Mouse (Mus musculus): Measurements from ENCODE around the gene Krt15. TPM values are rescaled to one million over a fixed set of nuclear protein-coding genes. Genes with fewer than 3 reads are reported as not detected.
A peak's percentile ranks its signal among the peaks of the same experiment; 100 is the strongest.

Krt15 gene
- not detected in 2 replicates for polyA plus RNA-seq (2012; rRNA removed)

- H3K27ac ChIP-seq (ENCODE audit: insufficient read depth, low read length) = no peak within 1 kb of the TSS
- no peaks in the 10 kb centered on the region for H3K4me1 ChIP-seq (ENCODE audit: control insufficient read depth, insufficient read depth, insufficient read length)
- no peak within 1 kb of the TSS for H3K4me3 ChIP-seq (ENCODE audit: extremely low read depth, insufficient read depth, insufficient read length)
- H3K36me3 ChIP-seq (ENCODE audit: control insufficient read depth, insufficient read depth, low read length) = no peaks in the 10 kb centered on the region
- DNase-seq (ENCODE audit: low read depth in 1 of 2, low spot score in 2 of 2) = no peak
- H3K27me3 ChIP-seq (ENCODE audit: control insufficient read depth, insufficient read depth, low read length) = no peaks in the 10 kb centered on the region
- WGBS = 65% methylated on average over 7 of the region's 7 CpGs
- TF ChIP-seq CTCF (IDR thresholded peaks at IDR 0.05; ENCODE audit: extremely low read depth, insufficient read depth, insufficient read length, insufficient replicate concordance) (no peak), POLR2A (IDR thresholded peaks at IDR 0.05; ENCODE audit: low read depth, low read length) (no peak)
Observed at GRCm38 (mm10) chr11:100135731-100136130, at the start of gene Krt15. Gene Krt15 (minus strand): TSS chr11:100135928.

- Histone ChIP-seq H3K4me1 (ENCODE audit: control insufficient read depth, insufficient read depth, insufficient read length) (no peaks in the 10 kb centered on the region), H3K27me3 (ENCODE audit: control insufficient read depth, insufficient read depth, low read length) (no peaks in the 10 kb centered on the region), H3K4me3 (ENCODE audit: extremely low read depth, insufficient read depth, insufficient read length) (no peak overlapping the region), H3K27ac (ENCODE audit: insufficient read depth, low read length) (no peak overlapping the region), H3K36me3 (ENCODE audit: control insufficient read depth, insufficient read depth, low read length) (no peaks in the 10 kb centered on the region)
- no peak for TF ChIP-seq POLR2A (IDR thresholded peaks at IDR 0.05; ENCODE audit: low read depth, low read length)
- no peak for TF ChIP-seq CTCF (IDR thresholded peaks at IDR 0.05; ENCODE audit: extremely low read depth, insufficient read depth, insufficient read length, insufficient replicate concordance)
- 40% methylated on average over 7 of the region's 7 CpGs for WGBS
- DNase-seq (ENCODE audit: low read depth in 1 of 2, low spot score in 2 of 2) = no peak
Observed at GRCm38 (mm10) chr11:100181725-100182124, 46.0 kb upstream of the Krt15 start.

- Histone ChIP-seq H3K27ac (ENCODE audit: insufficient read depth, low read length) (no peak overlapping the region), H3K4me1 (ENCODE audit: control insufficient read depth, insufficient read depth, insufficient read length) (no peaks in the 10 kb centered on the region), H3K4me3 (ENCODE audit: extremely low read depth, insufficient read depth, insufficient read length) (no peak overlapping the region), H3K36me3 (ENCODE audit: control insufficient read depth, insufficient read depth, low read length) (no peaks in the 10 kb centered on the region), H3K27me3 (ENCODE audit: control insufficient read depth, insufficient read depth, low read length) (no peaks in the 10 kb centered on the region)
- no peak for DNase-seq (ENCODE audit: low read depth in 1 of 2, low spot score in 2 of 2)
- 80% methylated on average over 3 of the region's 3 CpGs for WGBS
- no peak for TF ChIP-seq POLR2A (IDR thresholded peaks at IDR 0.05; ENCODE audit: low read depth, low read length)
- no peak for TF ChIP-seq CTCF (IDR thresholded peaks at IDR 0.05; ENCODE audit: extremely low read depth, insufficient read depth, insufficient read length, insufficient replicate concordance)
Observed at GRCm38 (mm10) chr11:100179260-100179659, 43.5 kb upstream of the Krt15 start.

GRCm38 (mm10) chr11:100178307-100178706 lies 42.6 kb upstream of the Krt15 start:
- H3K36me3 ChIP-seq (ENCODE audit: control insufficient read depth, insufficient read depth, low read length) = no peaks in the 10 kb centered on the region
- WGBS = 77% methylated on average over 5 of the region's 5 CpGs
- TF ChIP-seq CTCF (IDR thresholded peaks at IDR 0.05; ENCODE audit: extremely low read depth, insufficient read depth, insufficient read length, insufficient replicate concordance) (no peak), POLR2A (IDR thresholded peaks at IDR 0.05; ENCODE audit: low read depth, low read length) (no peak)

GRCm38 (mm10) chr11:100176791-100177190 lies 41.1 kb upstream of the Krt15 start:
- no peaks in the 10 kb centered on the region for H3K36me3 ChIP-seq (ENCODE audit: control insufficient read depth, insufficient read depth, low read length)
- no peaks in the 10 kb centered on the region for H3K27me3 ChIP-seq (ENCODE audit: control insufficient read depth, insufficient read depth, low read length)
- WGBS = 67% methylated on average over 9 of the region's 9 CpGs
- no peak overlapping the region for H3K27ac ChIP-seq (ENCODE audit: insufficient read depth, low read length)
- DNase-seq (ENCODE audit: low read depth in 1 of 2, low spot score in 2 of 2) = no peak
- no peaks in the 10 kb centered on the region for H3K4me1 ChIP-seq (ENCODE audit: control insufficient read depth, insufficient read depth, insufficient read length)
- TF ChIP-seq CTCF (IDR thresholded peaks at IDR 0.05; ENCODE audit: extremely low read depth, insufficient read depth, insufficient read length, insufficient replicate concordance) (no peak), POLR2A (IDR thresholded peaks at IDR 0.05; ENCODE audit: low read depth, low read length) (no peak)
- H3K4me3 ChIP-seq (ENCODE audit: extremely low read depth, insufficient read depth, insufficient read length) = no peak overlapping the region

More at GRCm38 (mm10) chr11:100178307-100178706, 42.6 kb upstream of the Krt15 start:
- H3K4me1 ChIP-seq (ENCODE audit: control insufficient read depth, insufficient read depth, insufficient read length) = no peaks in the 10 kb centered on the region
- H3K4me3 ChIP-seq (ENCODE audit: extremely low read depth, insufficient read depth, insufficient read length) = no peak overlapping the region
- DNase-seq (ENCODE audit: low read depth in 1 of 2, low spot score in 2 of 2) = no peak
- H3K27ac ChIP-seq (ENCODE audit: insufficient read depth, low read length) = no peak overlapping the region
- no peaks in the 10 kb centered on the region for H3K27me3 ChIP-seq (ENCODE audit: control insufficient read depth, insufficient read depth, low read length)

GRCm38 (mm10) chr11:100168765-100169762 lies 33.3 kb upstream of the Krt15 start:
- DNase-seq (ENCODE audit: low read depth in 1 of 2, low spot score in 2 of 2) = peak in 1 of 2 experiments; percentile 6
- Histone ChIP-seq H3K36me3 (ENCODE audit: control insufficient read depth, insufficient read depth, low read length) (no peaks in the 10 kb centered on the region), H3K27me3 (ENCODE audit: control insufficient read depth, insufficient read depth, low read length) (no peaks in the 10 kb centered on the region), H3K4me3 (ENCODE audit: extremely low read depth, insufficient read depth, insufficient read length) (no peak overlapping the region), H3K4me1 (ENCODE audit: control insufficient read depth, insufficient read depth, insufficient read length) (no peaks in the 10 kb centered on the region), H3K27ac (ENCODE audit: insufficient read depth, low read length) (no peak overlapping the region)
- TF ChIP-seq POLR2A (IDR thresholded peaks at IDR 0.05; ENCODE audit: low read depth, low read length) (no peak), CTCF (IDR thresholded peaks at IDR 0.05; ENCODE audit: extremely low read depth, insufficient read depth, insufficient read length, insufficient replicate concordance) (peak; percentile 71; the same call in 1 of the 2 replicates)
- 36% methylated on average over 14 of the region's 14 CpGs for WGBS

DNA sequence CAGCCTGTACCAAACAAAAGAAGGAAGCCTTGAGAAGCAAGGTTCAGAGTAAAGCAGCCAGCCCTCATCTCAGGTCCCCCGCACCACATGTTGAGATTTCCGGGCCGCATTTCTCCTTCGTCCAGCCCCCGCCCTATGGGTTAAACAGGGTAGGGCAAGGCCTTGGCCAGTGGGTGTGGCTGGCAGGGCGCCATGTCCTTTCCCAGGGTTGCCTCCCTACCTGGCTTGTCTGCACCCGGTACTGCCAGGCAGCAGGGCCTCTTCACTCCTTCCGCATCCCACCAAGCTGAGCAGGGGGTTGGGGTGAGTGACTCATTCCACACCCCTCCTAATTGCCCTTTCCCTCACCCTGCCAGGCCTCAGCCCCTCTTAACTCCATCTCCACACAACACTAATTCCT lies 32.3 kb upstream of the Krt15 start:
- Histone ChIP-seq H3K4me3 (ENCODE audit: extremely low read depth, insufficient read depth, insufficient read length) (no peak overlapping the region), H3K27me3 (ENCODE audit: control insufficient read depth, insufficient read depth, low read length) (no peaks in the 10 kb centered on the region), H3K4me1 (ENCODE audit: control insufficient read depth, insufficient read depth, insufficient read length) (no peaks in the 10 kb centered on the region), H3K36me3 (ENCODE audit: control insufficient read depth, insufficient read depth, low read length) (no peaks in the 10 kb centered on the region), H3K27ac (ENCODE audit: insufficient read depth, low read length) (no peak overlapping the region)
- DNase-seq (ENCODE audit: low read depth in 1 of 2, low spot score in 2 of 2) = no peak
- no peak for TF ChIP-seq POLR2A (IDR thresholded peaks at IDR 0.05; ENCODE audit: low read depth, low read length)
- no peak for TF ChIP-seq CTCF (IDR thresholded peaks at IDR 0.05; ENCODE audit: extremely low read depth, insufficient read depth, insufficient read length, insufficient replicate concordance)
- 79% methylated on average over 8 of the region's 8 CpGs for WGBS

All from spleen, adult 2 months (tissue).